Mouse (Mus musculus) bone marrow macrophage, adult 2 months (primary cell): ENCODE results near the gene Lama2.

Experiments
- CTCF ChIP-seq: IDR thresholded peaks from 2 replicates; pipeline ENCODE4 v1.5.1; 2012; ENCODE audit warnings: low read depth, mild to moderate bottlenecking, low read length, moderate library complexity
- POLR2A ChIP-seq: IDR thresholded peaks from 2 replicates; pipeline ENCODE4 v1.6.1; 2012; ENCODE audit warnings: mild to moderate bottlenecking, low read depth, low read length, borderline replicate concordance

- no peak for TF ChIP-seq CTCF
- TF ChIP-seq POLR2A = no peak
These were observed 625.4 kb downstream of the Lama2 start for GRCm38 (mm10) chr10:26993971-26994761.
